Mouse (Mus musculus) cerebellum, postnatal 25 days (tissue): ENCODE measurements around the gene Syde1.

Experiments
- DNase-seq, 2 experiments: peaks; one replicate each; pipeline ENCODE4 v3.0.0; 2021; ENCODE audit warnings: mixed read lengths in 2 of 2

Gene Syde1

GRCm38 (mm10) chr10:78575690-78576089, 16.1 kb downstream of the Syde1 start:
- peak; percentile 99 for DNase-seq

GRCm38 (mm10) chr10:78575105-78575632, 16.6 kb downstream of the Syde1 start:
- no peak for DNase-seq

- peak; percentile 94 to 96 for DNase-seq
These were observed 17.3 kb downstream of the Syde1 start, which contains the start of gene Ilvbl for GRCm38 (mm10) chr10:78574250-78575104. Ilvbl (plus strand) TSS chr10:78574346.

- no peak for DNase-seq
These were observed 18.5 kb downstream of the Syde1 start for GRCm38 (mm10) chr10:78573226-78573625.

GRCm38 (mm10) chr10:78570897-78571296, 20.9 kb downstream of the Syde1 start:
- DNase-seq = no peak

- no peak for DNase-seq
These were observed 21.3 kb downstream of the Syde1 start for GRCm38 (mm10) chr10:78570416-78570815.

- no peak for DNase-seq
These were observed 22.1 kb downstream of the Syde1 start for GRCm38 (mm10) chr10:78569686-78570085.

GRCm38 (mm10) chr10:78569191-78569590, 22.6 kb downstream of the Syde1 start:
- DNase-seq = no peak

GRCm38 (mm10) chr10:78565070-78565469, 26.7 kb downstream of the Syde1 start:
- DNase-seq = peak in 1 of 2 experiments; percentile 21

GRCm38 (mm10) chr10:78540943-78541342, 50.8 kb downstream of the Syde1 start:
- peak; percentile 29 to 58 for DNase-seq
